Mouse (Mus musculus): ENCODE data around the gene Gm15155.

GRCm38 (mm10) chrX:155622961-155623599, 1.5 kb upstream of the Gm15155 start:
- TF ChIP-seq GATA1 (IDR thresholded peaks at IDR 0.05; ENCODE audit: borderline replicate concordance, low read length) (no peak), FLI1 (IDR thresholded peaks at IDR 0.05; ENCODE audit: low read length) (no peak)

All from megakaryocyte, embryonic 14.5 days (primary cell).